Mouse (Mus musculus) midbrain, embryonic 16.5 days (tissue): ENCODE measurements at regions not wholly inside any gene's neighbourhood (a gene's known extent, or its start where the extent isn't known, plus 50 kb on each side); places are given as distances from the start of the nearest gene placed in this dataset.

Experiments
- ATAC-seq: fragments of 200-750 bp; cut with Nextera tagmentation; 2 replicates; pipeline ENCODE4 v1.8.0; 2017; ENCODE audit warnings: moderate TSS enrichment
- H3K27ac ChIP-seq: fragments of 300-500 bp; sonication (generic); 2 replicates; pipeline ENCODE4 v1.5.1; 2014; ENCODE audit warnings: mild to moderate bottlenecking, low read length, mixed read lengths
- H3K27me3 ChIP-seq: fragments of 300-500 bp; sonication (generic); 2 replicates; pipeline ENCODE4 v1.6.1; 2014; ENCODE audit warnings: low read depth, low read length, mixed read lengths; ENCODE audit not compliant: control insufficient read depth, insufficient read depth
- H3K36me3 ChIP-seq: fragments of 300-500 bp; sonication (generic); 2 replicates; pipeline ENCODE4 v1.6.1; 2014; ENCODE audit warnings: mild to moderate bottlenecking, low read length, moderate library complexity, mixed read lengths; ENCODE audit not compliant: control insufficient read depth, insufficient read depth
- H3K4me1 ChIP-seq: fragments of 300-500 bp; sonication (generic); 2 replicates; pipeline ENCODE4 v1.6.1; 2014; ENCODE audit warnings: mild to moderate bottlenecking, low read length, mixed read lengths; ENCODE audit not compliant: control insufficient read depth, insufficient read depth
- H3K4me2 ChIP-seq: fragments of 300-500 bp; sonication (generic); 2 replicates; pipeline ENCODE4 v1.6.1; 2014; ENCODE audit warnings: mild to moderate bottlenecking, low read length, mixed read lengths
- H3K4me3 ChIP-seq: fragments of 300-500 bp; sonication (generic); 2 replicates; pipeline ENCODE4 v1.5.1; 2014; ENCODE audit warnings: low read depth, mild to moderate bottlenecking, low read length, moderate library complexity, mixed read lengths
- H3K9ac ChIP-seq: fragments of 300-500 bp; sonication (generic); 2 replicates; pipeline ENCODE4 v1.6.1; 2014; ENCODE audit warnings: low read depth, low read length, mixed read lengths
- H3K9me3 ChIP-seq: fragments of 300-500 bp; sonication (generic); replicated peaks from 2 replicates; pipeline ENCODE4 v1.6.1; 2014; ENCODE audit warnings: mild to moderate bottlenecking, low read length, mixed read lengths; ENCODE audit not compliant: control insufficient read depth, poor library complexity, severe bottlenecking
- WGBS: fragments of 180-500 bp; shearing (Covaris S2); extraction: QIAGEN DNeasy Blood & Tissue Kit; methylation state at CpG from one replicate; pipeline ENCODE4 v1.1.7; 2014; 5-methylcytosine and 5-hydroxymethylcytosine counted together

GRCm38 (mm10) chr1:35457591-35457990, 607.8 kb downstream of the Plekhb2 start:
- Histone ChIP-seq H3K27me3 (no peaks in the 10 kb centered on the region), H3K9ac (no peak overlapping the region), H3K4me3 (no peak overlapping the region), H3K4me2 (no peak overlapping the region), H3K9me3 (no peaks in the 10 kb centered on the region), H3K27ac (no peak overlapping the region), H3K36me3 (no peaks in the 10 kb centered on the region), H3K4me1 (no peaks in the 10 kb centered on the region)
- ATAC-seq = no peak
- 70% methylated on average over 9 of the region's 9 CpGs for WGBS

DNA sequence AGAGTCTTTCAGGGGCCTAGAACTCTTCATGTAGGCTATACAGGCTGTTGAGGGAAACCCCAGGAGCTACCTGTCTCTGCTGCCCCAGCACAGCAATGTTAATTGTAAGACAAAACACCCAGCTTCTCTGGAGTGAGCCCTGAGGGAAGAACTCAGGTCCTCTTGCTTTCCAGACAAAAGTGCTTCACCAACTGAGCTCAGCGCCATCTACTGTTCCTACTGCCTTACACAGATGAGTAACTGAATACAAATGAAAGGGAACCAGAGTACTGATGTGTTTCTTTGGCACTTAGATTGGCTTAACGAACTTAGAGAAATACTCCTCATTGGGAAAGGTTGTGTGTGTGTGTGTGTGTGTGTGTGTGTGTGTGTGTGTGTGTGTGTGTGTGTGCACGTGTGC, 603.1 kb upstream of the Hs6st1 start:
- Histone ChIP-seq H3K36me3 (no peaks in the 10 kb centered on the region), H3K4me2 (no peak overlapping the region), H3K4me1 (no peaks in the 10 kb centered on the region), H3K27me3 (no peaks in the 10 kb centered on the region), H3K4me3 (no peak overlapping the region), H3K27ac (no peak overlapping the region), H3K9ac (no peak overlapping the region), H3K9me3 (no peaks in the 10 kb centered on the region)
- WGBS = 64% methylated on average over 3 of the region's 3 CpGs
- no peak for ATAC-seq

- peaks cover 6% of the 10 kb centered on the region; the same call in 1 of the 2 replicates for H3K9me3 ChIP-seq
- H3K36me3 ChIP-seq = no peaks in the 10 kb centered on the region
- H3K9ac ChIP-seq = no peak overlapping the region
- no peak overlapping the region for H3K4me3 ChIP-seq
- 32% methylated on average over 4 of the region's 4 CpGs for WGBS
- H3K4me1 ChIP-seq = no peaks in the 10 kb centered on the region
- peak; percentile 69 for ATAC-seq
- no peaks in the 10 kb centered on the region for H3K27me3 ChIP-seq
- no peak overlapping the region for H3K4me2 ChIP-seq
- H3K27ac ChIP-seq = no peak overlapping the region
These were observed 598.9 kb upstream of the Hs6st1 start for GRCm38 (mm10) chr1:35469185-35469753.

DNA sequence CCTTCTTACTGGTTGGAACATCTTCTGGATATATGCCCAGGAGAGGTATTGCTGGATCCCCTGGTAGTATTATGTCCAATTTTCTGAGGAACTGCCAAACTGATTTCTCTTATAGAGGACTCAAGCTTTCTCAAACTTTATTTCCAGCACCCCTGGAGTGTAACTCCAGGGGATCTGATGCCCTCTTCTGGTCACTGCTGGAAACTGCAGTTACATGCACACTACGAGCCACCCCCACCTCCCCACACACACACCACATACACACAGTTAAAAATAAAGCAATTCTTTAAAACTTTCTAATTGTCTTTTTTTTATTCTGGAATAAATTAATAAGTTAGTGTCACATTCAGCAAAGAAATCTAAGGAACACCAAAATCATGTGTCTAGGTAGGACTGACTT, 589.9 kb upstream of the Hs6st1 start:
- Histone ChIP-seq H3K9ac (no peak overlapping the region), H3K27me3 (no peaks in the 10 kb centered on the region), H3K9me3 (peaks cover 7% of the 10 kb centered on the region; the same call in 1 of the 2 replicates), H3K27ac (no peak overlapping the region), H3K4me2 (no peak overlapping the region), H3K4me1 (no peaks in the 10 kb centered on the region), H3K36me3 (no peaks in the 10 kb centered on the region), H3K4me3 (no peak overlapping the region)
- WGBS = 87% methylated on average over 1 of the region's 1 CpGs
- no peak for ATAC-seq

DNA sequence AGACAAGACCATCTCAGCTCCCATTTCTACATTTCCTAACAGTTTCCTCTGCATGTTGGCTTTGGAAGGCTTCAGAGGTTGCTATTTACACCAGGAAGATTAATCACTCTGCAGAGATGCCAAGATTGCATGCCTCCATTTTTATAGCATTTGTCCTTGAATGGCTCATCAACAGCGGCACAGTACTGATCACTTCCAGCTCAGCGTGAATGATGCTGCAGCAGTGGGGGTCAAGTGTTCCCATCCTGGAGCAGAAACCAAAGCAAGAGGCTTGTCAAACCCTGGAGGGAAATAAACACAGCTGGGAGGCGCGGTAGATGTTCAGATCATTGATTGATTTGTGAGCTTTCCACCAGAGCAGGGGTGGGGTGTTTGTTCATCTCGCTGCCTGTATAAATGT, 572.2 kb upstream of the Hs6st1 start:
- no peaks in the 10 kb centered on the region for H3K36me3 ChIP-seq
- no peaks in the 10 kb centered on the region for H3K4me1 ChIP-seq
- WGBS = 84% methylated on average over 5 of the region's 5 CpGs
- H3K27me3 ChIP-seq = no peaks in the 10 kb centered on the region
- H3K4me3 ChIP-seq = no peak overlapping the region
- no peak overlapping the region for H3K4me2 ChIP-seq
- H3K9me3 ChIP-seq = peaks cover 1% of the 10 kb centered on the region; the same call in 1 of the 2 replicates
- no peak overlapping the region for H3K27ac ChIP-seq
- no peak for ATAC-seq
- no peak overlapping the region for H3K9ac ChIP-seq

GRCm38 (mm10) chr1:35522951-35523350, 545.2 kb upstream of the Hs6st1 start:
- H3K4me2 ChIP-seq = no peak overlapping the region
- H3K9ac ChIP-seq = no peak overlapping the region
- H3K36me3 ChIP-seq = no peaks in the 10 kb centered on the region
- no peak overlapping the region for H3K4me3 ChIP-seq
- no peaks in the 10 kb centered on the region for H3K27me3 ChIP-seq
- H3K4me1 ChIP-seq = no peaks in the 10 kb centered on the region
- H3K9me3 ChIP-seq = no peaks in the 10 kb centered on the region
- ATAC-seq = no peak
- WGBS = 77% methylated on average over 5 of the region's 5 CpGs
- no peak overlapping the region for H3K27ac ChIP-seq

DNA sequence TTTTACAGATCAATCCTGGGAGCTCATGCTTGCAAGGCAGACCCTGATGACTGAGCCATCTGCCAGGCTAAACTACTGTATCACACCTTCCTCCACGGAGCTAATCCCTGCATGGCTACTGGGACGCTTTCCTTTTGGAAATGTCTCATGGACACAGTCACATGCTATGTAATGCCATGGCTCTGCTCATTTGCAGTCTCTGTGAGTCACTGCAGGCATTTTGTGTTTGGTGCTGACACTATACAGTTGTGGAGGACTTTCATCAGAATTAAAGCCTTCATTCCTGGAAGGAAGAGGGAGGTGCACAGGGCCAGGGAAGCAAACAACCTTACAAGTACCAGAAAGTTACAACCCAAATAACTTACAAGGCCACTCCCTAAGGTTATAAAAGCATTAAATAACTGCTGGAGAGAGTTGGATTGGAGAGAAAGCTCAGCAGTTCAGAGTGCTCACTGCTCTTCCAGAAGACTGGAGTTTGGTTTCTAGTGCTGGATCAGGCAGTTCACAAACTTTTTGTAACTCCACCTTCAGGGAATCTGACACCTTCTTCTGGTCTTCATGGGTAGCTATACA, 544.3 kb upstream of the Hs6st1 start:
- no peaks in the 10 kb centered on the region for H3K4me1 ChIP-seq
- H3K9me3 ChIP-seq = no peaks in the 10 kb centered on the region
- ATAC-seq = no peak
- no peak overlapping the region for H3K9ac ChIP-seq
- no peak overlapping the region for H3K4me2 ChIP-seq
- no peak overlapping the region for H3K27ac ChIP-seq
- no peaks in the 10 kb centered on the region for H3K27me3 ChIP-seq
- 69% methylated on average over 2 of the region's 2 CpGs for WGBS
- no peak overlapping the region for H3K4me3 ChIP-seq
- H3K36me3 ChIP-seq = no peaks in the 10 kb centered on the region

DNA sequence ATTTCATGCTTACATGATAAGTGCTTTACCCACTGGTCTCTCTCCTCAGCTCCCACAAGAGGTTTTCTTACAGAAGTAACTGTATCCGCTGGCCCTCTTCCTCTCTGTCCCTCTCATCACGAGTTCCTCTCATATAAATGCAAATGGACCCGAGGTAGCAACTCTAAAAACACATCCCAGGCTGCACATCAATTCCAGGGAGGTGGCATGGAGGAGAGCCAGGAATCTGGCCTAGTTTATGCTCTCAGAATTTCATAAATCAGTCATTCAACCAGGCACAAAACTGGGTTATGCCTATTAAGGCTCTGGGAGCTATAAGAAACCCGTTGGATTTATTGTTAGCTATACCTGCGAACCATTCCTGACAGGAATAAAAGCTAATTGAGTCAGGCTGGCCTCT, 543.4 kb upstream of the Hs6st1 start:
- Histone ChIP-seq H3K4me2 (no peak overlapping the region), H3K9me3 (no peaks in the 10 kb centered on the region), H3K9ac (no peak overlapping the region), H3K27ac (no peak overlapping the region), H3K4me1 (no peaks in the 10 kb centered on the region), H3K27me3 (no peaks in the 10 kb centered on the region), H3K4me3 (no peak overlapping the region), H3K36me3 (no peaks in the 10 kb centered on the region)
- 51% methylated on average over 5 of the region's 5 CpGs for WGBS
- no peak for ATAC-seq

DNA sequence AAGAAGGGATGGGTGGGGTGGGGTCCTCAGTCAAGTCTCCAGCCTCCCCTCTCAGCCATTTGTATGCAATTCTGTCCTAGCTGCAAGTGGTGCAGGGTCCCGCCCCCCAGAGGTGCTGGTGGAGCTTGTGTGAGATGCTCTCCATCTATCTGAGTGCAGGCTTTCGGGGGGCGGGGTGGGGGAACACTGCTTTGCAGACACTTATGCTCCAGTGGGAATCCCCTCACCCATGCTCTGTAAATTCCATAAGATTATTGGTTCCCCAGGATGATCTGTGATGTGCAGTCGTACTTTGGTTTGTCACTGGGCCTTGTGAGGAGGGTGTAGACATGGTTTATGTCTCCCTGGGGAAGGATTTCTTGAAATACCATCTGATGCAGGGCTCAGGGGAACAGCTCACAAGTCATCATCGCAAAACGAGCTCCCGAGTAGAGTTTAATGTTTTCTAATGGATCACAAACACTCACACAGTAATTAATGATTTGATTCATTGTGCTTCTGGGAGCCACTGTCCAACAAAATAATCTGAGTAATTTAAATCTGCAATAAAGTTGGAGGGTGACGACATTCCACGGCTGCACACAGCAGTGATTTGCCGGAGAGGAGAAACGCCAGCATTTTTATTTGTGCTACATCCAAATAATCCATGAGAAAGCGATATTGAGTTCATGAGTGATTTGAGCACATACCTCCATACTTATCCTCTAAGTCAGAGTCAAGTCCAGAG, 540.3 kb upstream of the Hs6st1 start:
- no peak overlapping the region for H3K4me3 ChIP-seq
- H3K9ac ChIP-seq = no peak overlapping the region
- ATAC-seq = no peak
- 78% methylated on average over 12 of the region's 12 CpGs for WGBS
- no peaks in the 10 kb centered on the region for H3K9me3 ChIP-seq
- H3K4me2 ChIP-seq = no peak overlapping the region
- no peaks in the 10 kb centered on the region for H3K4me1 ChIP-seq
- no peaks in the 10 kb centered on the region for H3K36me3 ChIP-seq
- H3K27me3 ChIP-seq = no peaks in the 10 kb centered on the region
- no peak overlapping the region for H3K27ac ChIP-seq
